Mouse (Mus musculus): ENCODE data around the gene Usp29.

DNA sequence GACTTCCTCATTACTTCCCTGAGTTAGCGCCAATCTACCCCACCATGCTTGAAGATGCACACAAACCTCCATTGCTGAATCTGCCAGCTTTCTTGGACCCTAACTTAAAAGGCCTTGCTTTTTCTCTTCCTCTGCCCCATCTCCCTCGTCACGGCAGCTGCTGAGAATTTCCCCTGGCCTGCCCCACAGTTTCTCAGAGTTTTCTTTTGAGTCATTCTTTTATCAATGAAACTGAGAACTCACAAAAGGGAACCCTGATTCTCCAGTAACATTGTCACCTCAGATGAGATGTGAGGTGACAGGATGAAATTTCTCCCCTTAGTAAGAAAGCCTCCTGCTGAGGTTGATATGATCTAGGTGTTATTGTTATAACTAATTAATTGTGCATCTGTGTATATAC, 138.5 kb downstream of the Usp29 start:
- TF ChIP-seq CTCF (IDR thresholded peaks at IDR 0.05; ENCODE audit: insufficient read depth, low read depth, low read length) (no peak), POLR2A (IDR thresholded peaks at IDR 0.05; ENCODE audit: insufficient read depth, low read depth, low read length) (no peak)
